Mouse (Mus musculus): ENCODE results near the gene Gm16253. TPM values are rescaled to one million over a fixed set of nuclear protein-coding genes. Genes with fewer than 3 reads are reported as not detected.

The Gm16253 gene
- polyA plus RNA-seq, 1 experiment = not detected

DNA sequence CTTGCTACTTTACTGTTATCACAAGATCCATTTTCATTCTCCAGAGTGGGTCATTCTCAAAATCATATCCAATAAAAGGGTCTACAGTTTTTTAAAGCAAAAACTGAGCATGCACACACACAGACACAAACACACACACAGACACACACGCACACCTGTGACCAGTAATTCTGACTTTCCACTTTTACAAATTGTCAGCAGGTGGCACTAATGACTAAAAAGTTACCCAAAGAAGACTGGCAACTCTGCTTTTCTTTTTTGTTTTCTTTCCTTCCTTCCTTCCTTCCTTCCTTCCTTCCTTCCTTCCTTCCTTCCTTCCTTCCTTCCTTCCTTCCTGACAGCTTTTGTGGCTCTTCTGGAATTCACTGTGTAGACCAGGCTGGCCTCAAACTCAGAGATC lies 31.2 kb upstream of the Gm16253 start:
- no peak for DNase-seq
- no peak overlapping the region for H3K4me3 ChIP-seq (replicated peaks; ENCODE audit: extremely low read depth, low read depth, low read length)
- 33% methylated on average over 1 of the region's 1 CpGs for WGBS
- TF ChIP-seq CTCF (IDR thresholded peaks at IDR 0.05; ENCODE audit: insufficient read depth, low read length) = no peak
- TF ChIP-seq POLR2A (IDR thresholded peaks at IDR 0.05; ENCODE audit: borderline replicate concordance, extremely low read depth, low read depth, low read length) = no peak
- H3K4me1 ChIP-seq (ENCODE audit: control insufficient read depth, insufficient read depth, low read length) = no peaks in the 10 kb centered on the region

DNA sequence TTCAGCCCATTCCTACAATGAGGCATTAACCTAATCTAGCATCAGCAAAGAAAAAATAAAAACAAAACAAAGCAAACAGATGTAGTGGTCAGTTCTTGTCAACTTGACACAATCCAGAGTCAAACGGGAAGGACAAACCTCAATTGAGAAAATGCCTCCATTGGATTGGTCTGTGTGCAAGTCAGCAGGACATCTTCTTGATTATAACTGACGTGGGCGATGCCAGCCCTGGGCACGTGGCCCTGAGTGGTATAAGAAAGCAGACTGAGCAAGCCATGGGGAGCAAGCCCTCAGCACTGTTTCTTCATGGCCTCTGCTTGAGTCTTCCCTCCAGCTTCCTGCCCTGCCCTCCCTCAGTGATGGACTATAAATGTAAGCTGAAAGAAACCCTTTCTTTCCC lies 29.9 kb upstream of the Gm16253 start:
- no peak for DNase-seq
- WGBS = 51% methylated on average over 4 of the region's 4 CpGs
- H3K4me1 ChIP-seq (ENCODE audit: control insufficient read depth, insufficient read depth, low read length) = peaks cover 6% of the 10 kb centered on the region
- H3K4me3 ChIP-seq (replicated peaks; ENCODE audit: extremely low read depth, low read depth, low read length) = no peak overlapping the region
- TF ChIP-seq POLR2A (IDR thresholded peaks at IDR 0.05; ENCODE audit: borderline replicate concordance, extremely low read depth, low read depth, low read length) (no peak), CTCF (IDR thresholded peaks at IDR 0.05; ENCODE audit: insufficient read depth, low read length) (no peak)

GRCm38 (mm10) chr3:96547389-96547960 lies 29.3 kb upstream of the Gm16253 start:
- TF ChIP-seq POLR2A (IDR thresholded peaks at IDR 0.05; ENCODE audit: borderline replicate concordance, extremely low read depth, low read depth, low read length) (no peak), CTCF (IDR thresholded peaks at IDR 0.05; ENCODE audit: insufficient read depth, low read length) (peak; percentile 89)
- 9% methylated on average over 14 of the region's 14 CpGs for WGBS
- no peak overlapping the region for H3K4me3 ChIP-seq (replicated peaks; ENCODE audit: extremely low read depth, low read depth, low read length)

DNA sequence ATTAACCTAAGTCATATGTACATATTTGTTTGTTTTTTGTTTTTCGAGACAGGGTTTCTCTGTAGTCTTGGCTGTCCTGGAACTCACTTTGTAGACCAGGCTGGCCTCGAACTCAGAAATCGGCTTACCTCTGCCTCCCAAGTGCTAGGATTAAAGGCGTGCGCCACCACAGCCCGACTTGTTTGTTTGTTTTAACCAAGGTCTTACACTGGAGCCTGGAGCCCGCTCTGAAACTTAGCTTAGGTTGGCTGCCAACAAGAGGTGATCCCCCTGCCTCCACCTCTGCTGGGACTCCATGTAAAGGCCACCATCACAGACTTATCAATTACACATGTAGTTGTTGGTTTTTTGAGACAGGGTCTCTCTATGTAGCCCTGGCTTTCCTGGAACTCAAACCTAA lies 28.0 kb upstream of the Gm16253 start:
- H3K4me3 ChIP-seq (replicated peaks; ENCODE audit: extremely low read depth, low read depth, low read length) = no peak overlapping the region
- no peak for TF ChIP-seq CTCF (IDR thresholded peaks at IDR 0.05; ENCODE audit: insufficient read depth, low read length)
- no peak for TF ChIP-seq POLR2A (IDR thresholded peaks at IDR 0.05; ENCODE audit: borderline replicate concordance, extremely low read depth, low read depth, low read length)
- H3K4me1 ChIP-seq (ENCODE audit: control insufficient read depth, insufficient read depth, low read length) = peaks cover 10% of the 10 kb centered on the region
- DNase-seq = no peak
- 82% methylated on average over 7 of the region's 7 CpGs for WGBS

More at GRCm38 (mm10) chr3:96547389-96547960, 29.3 kb upstream of the Gm16253 start:
- peak; percentile 82 for DNase-seq
- peaks cover 8% of the 10 kb centered on the region for H3K4me1 ChIP-seq (ENCODE audit: control insufficient read depth, insufficient read depth, low read length)

- peaks cover 15% of the 10 kb centered on the region for H3K4me1 ChIP-seq (ENCODE audit: control insufficient read depth, insufficient read depth, low read length)
- no peak for DNase-seq
- TF ChIP-seq POLR2A (IDR thresholded peaks at IDR 0.05; ENCODE audit: borderline replicate concordance, extremely low read depth, low read depth, low read length) (no peak), CTCF (IDR thresholded peaks at IDR 0.05; ENCODE audit: insufficient read depth, low read length) (no peak)
- no peak overlapping the region for H3K4me3 ChIP-seq (replicated peaks; ENCODE audit: extremely low read depth, low read depth, low read length)
- WGBS = 81% methylated on average over 5 of the region's 5 CpGs
These were observed 27.4 kb upstream of the Gm16253 start for GRCm38 (mm10) chr3:96549346-96549745.

- H3K4me3 ChIP-seq (replicated peaks; ENCODE audit: extremely low read depth, low read depth, low read length) = no peak overlapping the region
- peaks cover 20% of the 10 kb centered on the region for H3K4me1 ChIP-seq (ENCODE audit: control insufficient read depth, insufficient read depth, low read length)
- peak; percentile 62 for DNase-seq
- TF ChIP-seq CTCF (IDR thresholded peaks at IDR 0.05; ENCODE audit: insufficient read depth, low read length) (peak; percentile 45), POLR2A (IDR thresholded peaks at IDR 0.05; ENCODE audit: borderline replicate concordance, extremely low read depth, low read depth, low read length) (no peak)
- WGBS = 3% methylated on average over 8 of the region's 8 CpGs
These were observed 25.6 kb upstream of the Gm16253 start for GRCm38 (mm10) chr3:96551203-96551602.

GRCm38 (mm10) chr3:96551890-96552289 lies 24.9 kb upstream of the Gm16253 start:
- DNase-seq = no peak
- H3K4me1 ChIP-seq (ENCODE audit: control insufficient read depth, insufficient read depth, low read length) = peaks cover 20% of the 10 kb centered on the region
- 27% methylated on average over 7 of the region's 7 CpGs for WGBS
- no peak for TF ChIP-seq POLR2A (IDR thresholded peaks at IDR 0.05; ENCODE audit: borderline replicate concordance, extremely low read depth, low read depth, low read length)
- TF ChIP-seq CTCF (IDR thresholded peaks at IDR 0.05; ENCODE audit: insufficient read depth, low read length) = no peak
- H3K4me3 ChIP-seq (replicated peaks; ENCODE audit: extremely low read depth, low read depth, low read length) = no peak overlapping the region

GRCm38 (mm10) chr3:96553601-96554000 lies 23.2 kb upstream of the Gm16253 start:
- TF ChIP-seq POLR2A (IDR thresholded peaks at IDR 0.05; ENCODE audit: borderline replicate concordance, extremely low read depth, low read depth, low read length) (no peak), CTCF (IDR thresholded peaks at IDR 0.05; ENCODE audit: insufficient read depth, low read length) (no peak)
- 64% methylated on average over 6 of the region's 6 CpGs for WGBS
- no peak for DNase-seq
- Histone ChIP-seq H3K4me3 (replicated peaks; ENCODE audit: extremely low read depth, low read depth, low read length) (no peak overlapping the region), H3K4me1 (ENCODE audit: control insufficient read depth, insufficient read depth, low read length) (peaks cover 20% of the 10 kb centered on the region)

GRCm38 (mm10) chr3:96554251-96554650 lies 22.5 kb upstream of the Gm16253 start:
- DNase-seq = no peak
- TF ChIP-seq POLR2A (IDR thresholded peaks at IDR 0.05; ENCODE audit: borderline replicate concordance, extremely low read depth, low read depth, low read length) = no peak
- TF ChIP-seq CTCF (IDR thresholded peaks at IDR 0.05; ENCODE audit: insufficient read depth, low read length) = no peak
- 65% methylated on average over 6 of the region's 6 CpGs for WGBS
- Histone ChIP-seq H3K4me3 (replicated peaks; ENCODE audit: extremely low read depth, low read depth, low read length) (no peak overlapping the region), H3K4me1 (ENCODE audit: control insufficient read depth, insufficient read depth, low read length) (peaks cover 20% of the 10 kb centered on the region)

DNA sequence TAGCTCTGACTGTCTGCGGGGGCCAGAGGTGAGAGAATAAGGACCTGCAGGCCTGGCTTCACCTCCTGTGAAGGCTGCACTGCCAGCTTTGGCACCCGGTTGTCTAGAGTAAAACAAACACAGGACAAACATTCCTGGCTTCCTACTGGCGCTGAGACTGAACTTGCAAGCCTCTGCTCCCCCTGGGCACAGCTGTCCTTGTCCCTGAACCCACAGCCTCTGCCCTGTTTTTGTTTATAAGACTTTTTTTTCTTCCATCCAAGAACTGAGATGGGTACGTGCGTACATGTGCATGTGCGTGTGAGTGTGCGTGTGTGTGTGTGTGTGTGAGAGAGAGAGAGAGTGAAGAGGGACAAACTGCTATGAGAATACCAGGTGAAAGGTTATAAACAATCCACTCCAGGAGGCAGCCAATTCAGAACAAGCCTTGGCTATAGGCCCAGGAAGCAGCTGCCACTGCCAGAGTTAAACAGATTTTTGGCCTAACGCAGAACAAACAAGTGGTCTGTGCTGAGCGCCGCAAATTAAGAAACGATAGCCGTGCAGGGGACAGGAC lies 21.7 kb upstream of the Gm16253 start:
- TF ChIP-seq CTCF (IDR thresholded peaks at IDR 0.05; ENCODE audit: insufficient read depth, low read length) (no peak), POLR2A (IDR thresholded peaks at IDR 0.05; ENCODE audit: borderline replicate concordance, extremely low read depth, low read depth, low read length) (peak; percentile 40; the same call in 1 of the 2 replicates)
- DNase-seq = peak; percentile 83
- 8% methylated on average over 12 of the region's 12 CpGs for WGBS
- no peak overlapping the region for H3K4me3 ChIP-seq (replicated peaks; ENCODE audit: extremely low read depth, low read depth, low read length)
- H3K4me1 ChIP-seq (ENCODE audit: control insufficient read depth, insufficient read depth, low read length) = peaks cover 20% of the 10 kb centered on the region

All from lung, adult 2 months (tissue).